Mouse (Mus musculus) MEL (cell line): Measurements from ENCODE around the gene Myo18b. TPM values are rescaled to one million over a fixed set of nuclear protein-coding genes. Genes with fewer than 3 reads are reported as not detected.

ENCODE experiments used
- DNase-seq: peaks from one replicate; pipeline ENCODE4 v3.0.0; 2011; ENCODE audit warnings: low read depth, low spot score
- H3K27ac ChIP-seq: 2 replicates; pipeline ENCODE4 v1.5.1; 2012; ENCODE audit warnings: low read depth, mild to moderate bottlenecking, control low read depth, low read length, moderate library complexity; ENCODE audit not compliant: control insufficient read depth
- H3K27me3 ChIP-seq, 2 experiments: fragments of 150-350 bp in 1 of 2; sonication (generic) in 1 of 2; 2 replicates each; pipeline ENCODE4 v1.6.1; 2012; ENCODE audit warnings: low read length in 2 of 2, mild to moderate bottlenecking in 2 of 2, improper control_type of control experiment in 1 of 2, moderate library complexity in 1 of 2; ENCODE audit not compliant: insufficient read depth in 2 of 2, control insufficient read depth in 1 of 2
- H3K36me3 ChIP-seq, 2 experiments: 2 replicates each; pipeline ENCODE4 v1.6.1; 2012 to 2014; ENCODE audit warnings: low read length in 2 of 2, improper control_type of control experiment in 1 of 2, inconsistent platforms in 1 of 2, mild to moderate bottlenecking in 1 of 2; ENCODE audit not compliant: insufficient read depth in 2 of 2, control insufficient read depth in 1 of 2
- H3K4me1 ChIP-seq, 2 experiments: fragments of 150-350 bp in 1 of 2; sonication (generic) in 1 of 2; 2 replicates each; pipeline ENCODE4 v1.6.1; 2012; ENCODE audit warnings: low read length in 2 of 2, improper control_type of control experiment in 1 of 2, mild to moderate bottlenecking in 1 of 2; ENCODE audit not compliant: insufficient read depth in 2 of 2, control insufficient read depth in 1 of 2
- H3K4me3 ChIP-seq, 2 experiments: fragments of 150-350 bp in 1 of 2; sonication (generic) in 1 of 2; 2 replicates each; pipeline ENCODE4 v1.5.1; 2012; ENCODE audit warnings: low read depth in 2 of 2, low read length in 2 of 2, mild to moderate bottlenecking in 2 of 2, moderate library complexity in 2 of 2, control low read depth in 1 of 2, improper control_type of control experiment in 1 of 2; ENCODE audit not compliant: control insufficient read depth in 1 of 2, insufficient read depth in 1 of 2
- H3K79me2 ChIP-seq: 2 replicates; pipeline ENCODE4 v1.6.1; 2012; ENCODE audit warnings: mild to moderate bottlenecking, low read length, moderate library complexity; ENCODE audit not compliant: control insufficient read depth, poor library complexity, insufficient read depth
- H3K9ac ChIP-seq: 2 replicates; pipeline ENCODE4 v1.6.1; 2012; ENCODE audit warnings: low read depth, mild to moderate bottlenecking, control low read depth, low read length, moderate library complexity; ENCODE audit not compliant: control insufficient read depth, poor library complexity, severe bottlenecking
- H3K9me3 ChIP-seq: fragments of 150-350 bp; sonication (generic); replicated peaks from 2 replicates; pipeline ENCODE4 v1.6.1; 2012; ENCODE audit warnings: mild to moderate bottlenecking, low read length, improper control_type of control experiment, moderate library complexity; ENCODE audit not compliant: insufficient read depth
- CHD1 ChIP-seq: IDR thresholded peaks from 2 replicates; pipeline ENCODE4 v1.6.1; 2012; ENCODE audit warnings: low read depth, mild to moderate bottlenecking, inconsistent platforms, low read length, improper control_type of control experiment
- ETS1 ChIP-seq: IDR thresholded peaks from 2 replicates; pipeline ENCODE4 v1.6.1; 2012; ENCODE audit warnings: low read depth, mild to moderate bottlenecking, inconsistent platforms, low read length, improper control_type of control experiment, moderate library complexity
- HCFC1 ChIP-seq: IDR thresholded peaks from 2 replicates; pipeline ENCODE4 v1.6.1; 2012; ENCODE audit warnings: low read depth, mild to moderate bottlenecking, inconsistent platforms, low read length, improper control_type of control experiment, moderate library complexity
- MAFK ChIP-seq: IDR thresholded peaks from 2 replicates; pipeline ENCODE4 v1.6.1; 2011; ENCODE audit warnings: low read depth, mild to moderate bottlenecking, low read length, improper control_type of control experiment, borderline replicate concordance
- MXI1 ChIP-seq: IDR thresholded peaks from 2 replicates; pipeline ENCODE4 v1.6.1; 2011; ENCODE audit warnings: mild to moderate bottlenecking, low read depth, low read length, improper control_type of control experiment
- MYC ChIP-seq: IDR thresholded peaks from 2 replicates; pipeline ENCODE4 v1.6.1; 2011; ENCODE audit warnings: low read depth, mild to moderate bottlenecking, low read length, improper control_type of control experiment, moderate library complexity
- NELFE ChIP-seq: IDR thresholded peaks from 2 replicates; pipeline ENCODE4 v1.6.1; 2011; ENCODE audit warnings: low read depth, low read length, improper control_type of control experiment
- SIN3A ChIP-seq: IDR thresholded peaks from 2 replicates; pipeline ENCODE4 v1.6.1; 2012; ENCODE audit warnings: low read length, improper control_type of control experiment, inconsistent platforms
- SMC3 ChIP-seq: IDR thresholded peaks from 2 replicates; pipeline ENCODE4 v1.6.1; 2011; ENCODE audit warnings: low read depth, low read length, improper control_type of control experiment
- ZKSCAN1 ChIP-seq: IDR thresholded peaks from 2 replicates; pipeline ENCODE4 v1.6.1; 2012; ENCODE audit warnings: low read depth, mild to moderate bottlenecking, inconsistent platforms, low read length, improper control_type of control experiment, moderate library complexity
- ZNF384 ChIP-seq: IDR thresholded peaks from 2 replicates; pipeline ENCODE4 v1.6.1; 2012; ENCODE audit warnings: low read depth, mild to moderate bottlenecking, inconsistent platforms, low read length, improper control_type of control experiment
- polyA plus RNA-seq, 2 experiments: library from polyadenylated mRNA; stranded (reverse) in 1 of 2; unstranded in 1 of 2; fragments of >175 nt in 1 of 2; fragments of >200 nt in 1 of 2; gene quantifications; 2 replicates each; pipeline versions ENCODE4 v1.2.1 to v1.2.4; 2012; ENCODE audit warnings: low replicate concordance in 2 of 2, low read depth in 1 of 2; ENCODE audit not compliant: insufficient read length in 2 of 2, insufficient read depth in 1 of 2, missing spikeins in 1 of 2
- total RNA-seq: library from RNA; depleted of rRNA; stranded (reverse); fragments of 300-350 nt; gene quantifications from 2 replicates; pipeline ENCODE4 v1.2.3, GENCODE M21; 2012

The Myo18b gene
- total and polyA plus RNA-seq, 3 experiments: not detected

- Histone ChIP-seq H3K9me3 (no peaks in the 10 kb centered on the region), H3K4me1 (no peaks in the 10 kb centered on the region), H3K27me3 (no peaks in the 10 kb centered on the region), H3K36me3 (no peaks in the 10 kb centered on the region), H3K9ac (no peak overlapping the region), H3K27ac (no peak overlapping the region), H3K4me3 (no peak overlapping the region), H3K79me2 (no peaks in the 10 kb centered on the region)
- DNase-seq: no peak
- no peak for TF ChIP-seq SMC3
These were observed 39.3 kb upstream of the Myo18b start for GRCm38 (mm10) chr5:112935436-112935835.

DNA sequence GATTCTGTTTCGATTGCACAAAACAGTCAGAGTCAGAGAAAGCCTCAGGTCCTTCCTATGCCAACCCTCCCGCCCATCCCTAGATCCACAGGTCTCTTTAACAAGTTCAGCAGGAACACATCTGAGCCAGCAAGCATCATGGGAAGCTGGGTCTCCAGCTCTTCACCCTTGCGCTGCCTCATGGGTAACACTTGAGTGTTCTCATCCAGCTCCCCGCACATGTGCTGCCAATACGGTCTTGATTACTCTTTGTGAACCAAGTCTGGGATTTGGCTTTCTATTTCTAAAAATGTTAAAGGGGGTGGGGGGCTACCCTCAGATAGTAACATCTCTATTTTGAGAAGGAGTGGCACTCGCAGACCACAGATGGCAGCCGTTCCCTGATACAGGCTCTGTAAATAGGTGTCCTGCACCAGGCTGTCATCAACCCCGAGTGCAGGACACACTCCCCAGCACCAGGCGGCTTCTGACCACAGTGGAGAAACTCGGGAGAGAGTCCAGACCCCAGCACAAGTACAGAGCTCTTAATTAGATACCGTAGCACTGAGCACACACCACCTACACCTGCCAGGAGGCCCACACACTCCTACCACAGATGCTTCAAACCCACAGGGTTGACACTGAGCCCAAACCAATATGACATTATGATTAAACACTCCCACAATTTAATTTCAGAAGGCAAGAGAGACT is 36.9 kb upstream of the Myo18b start:
- Histone ChIP-seq H3K9me3 (no peaks in the 10 kb centered on the region), H3K9ac (no peak overlapping the region), H3K4me1 (no peaks in the 10 kb centered on the region), H3K36me3 (no peaks in the 10 kb centered on the region), H3K27me3 (no peaks in the 10 kb centered on the region), H3K79me2 (no peaks in the 10 kb centered on the region), H3K4me3 (no peak overlapping the region), H3K27ac (no peak overlapping the region)
- TF ChIP-seq ZKSCAN1 (no peak), HCFC1 (no peak)
- no peak for DNase-seq

DNA sequence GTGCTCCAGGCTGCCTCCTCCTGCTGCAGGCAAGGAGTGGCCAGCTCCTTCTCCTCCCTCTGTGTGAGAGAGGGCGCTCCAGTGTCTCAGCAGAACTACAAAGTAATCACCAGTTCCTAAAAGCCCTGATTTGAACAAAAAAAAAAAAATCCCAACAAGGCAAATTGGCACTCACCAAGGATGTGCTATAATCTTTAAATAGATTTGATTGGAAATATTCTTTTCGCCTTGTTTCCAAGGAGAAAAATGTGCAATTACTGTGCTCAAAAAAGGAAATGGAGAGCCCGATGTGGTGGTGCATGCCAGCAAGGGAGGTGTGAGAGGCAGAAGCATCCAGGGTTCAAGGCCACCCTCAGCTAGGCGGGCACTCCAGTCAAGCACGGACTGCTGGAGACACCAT is 35.7 kb upstream of the Myo18b start:
- H3K36me3 ChIP-seq: no peaks in the 10 kb centered on the region
- H3K27me3 ChIP-seq: no peaks in the 10 kb centered on the region
- TF ChIP-seq CHD1 (no peak), MAFK (no peak), MYC (no peak), SIN3A (no peak), MXI1 (no peak), ZNF384 (no peak), NELFE (no peak), ETS1 (no peak)
- TF ChIP-seq, all 39 proteins: peak for 0
- Histone ChIP-seq H3K79me2 (no peaks in the 10 kb centered on the region), H3K4me3 (no peak overlapping the region), H3K9me3 (no peaks in the 10 kb centered on the region), H3K9ac (no peak overlapping the region), H3K4me1 (no peaks in the 10 kb centered on the region), H3K27ac (no peak overlapping the region)
- no peak for DNase-seq
